Mouse (Mus musculus) neural tube, embryonic 11.5 days (tissue): ENCODE measurements around the gene Relch. TPM values are rescaled to one million over a fixed set of nuclear protein-coding genes. Genes with fewer than 3 reads are reported as not detected.

Experiments used
- ATAC-seq: fragments of 200-750 bp; cut with Nextera tagmentation; 2 replicates; pipeline ENCODE4 v1.8.0; 2017; ENCODE audit warnings: moderate number of reproducible peaks, mild to moderate bottlenecking, moderate TSS enrichment, moderate library complexity; ENCODE audit not compliant: insufficient read depth, low FRiP score, low TSS enrichment
- DNase-seq: peaks from one replicate; pipeline ENCODE4 v3.0.0-alpha.2; 2015; ENCODE audit warnings: low spot score
- H3K27ac ChIP-seq: fragments of 300-500 bp; sonication (generic); 2 replicates; pipeline ENCODE4 v1.5.1; 2014; ENCODE audit warnings: low read depth, mild to moderate bottlenecking, low read length
- H3K27me3 ChIP-seq: fragments of 300-500 bp; sonication (generic); 2 replicates; pipeline ENCODE4 v1.6.1; 2014; ENCODE audit warnings: mild to moderate bottlenecking, low read length, mixed read lengths; ENCODE audit not compliant: control insufficient read depth, insufficient read depth
- H3K36me3 ChIP-seq: fragments of 300-500 bp; sonication (generic); 2 replicates; pipeline ENCODE4 v1.6.1; 2014; ENCODE audit warnings: mild to moderate bottlenecking, low read length, moderate library complexity, mixed read lengths; ENCODE audit not compliant: control insufficient read depth, insufficient read depth
- H3K4me1 ChIP-seq: fragments of 300-500 bp; sonication (generic); 2 replicates; pipeline ENCODE4 v1.6.1; 2014; ENCODE audit warnings: low read length, mixed read lengths; ENCODE audit not compliant: control insufficient read depth, insufficient read depth
- H3K4me2 ChIP-seq: fragments of 300-500 bp; sonication (generic); 2 replicates; pipeline ENCODE4 v1.6.1; 2014; ENCODE audit warnings: low read depth, mild to moderate bottlenecking, moderate library complexity
- H3K4me3 ChIP-seq: fragments of 300-500 bp; sonication (generic); 2 replicates; pipeline ENCODE4 v1.5.1; 2014; ENCODE audit warnings: low read depth, low read length
- H3K9ac ChIP-seq: fragments of 300-500 bp; sonication (generic); 2 replicates; pipeline ENCODE4 v1.6.1; 2014; ENCODE audit warnings: mild to moderate bottlenecking, low read length
- H3K9me3 ChIP-seq: fragments of 300-500 bp; sonication (generic); 2 replicates; pipeline ENCODE4 v1.6.1; 2016; ENCODE audit warnings: low read length; ENCODE audit not compliant: control insufficient read depth
- WGBS: fragments of 180-500 bp; shearing (Covaris S2); extraction: QIAGEN DNeasy Blood & Tissue Kit; methylation state at CpG from one replicate; pipeline ENCODE4 v1.1.7; 2014; 5-methylcytosine and 5-hydroxymethylcytosine counted together
- polyA plus RNA-seq: library from polyadenylated mRNA; unstranded; fragments of >200 nt; fragmentation: Nextera tagmentation; extraction: Ambion mirVana; gene quantifications from 2 replicates; pipeline ENCODE4 v1.2.1, GENCODE M21; 2014

The Relch gene
- polyA plus RNA-seq, 1 experiment from 2014 or later, result 32.1 TPM

- WGBS, result 90% methylated on average over 4 of the region's 4 CpGs
These were observed 132.0 kb downstream of the Relch start for GRCm38 (mm10) chr1:105795705-105796104.

GRCm38 (mm10) chr1:105800570-105800969 is 136.9 kb downstream of the Relch start:
- Histone ChIP-seq H3K36me3 (no peaks in the 10 kb centered on the region), H3K27ac (no peak overlapping the region), H3K4me2 (no peak overlapping the region), H3K9me3 (no peaks in the 10 kb centered on the region), H3K4me1 (no peaks in the 10 kb centered on the region), H3K4me3 (no peak overlapping the region), H3K27me3 (no peaks in the 10 kb centered on the region), H3K9ac (no peak overlapping the region)
- DNase-seq, result no peak
- ATAC-seq, result no peak
- 91% methylated on average over 6 of the region's 6 CpGs for WGBS

More at GRCm38 (mm10) chr1:105795705-105796104, 132.0 kb downstream of the Relch start:
- no peaks in the 10 kb centered on the region for H3K36me3 ChIP-seq
- H3K4me1 ChIP-seq, result no peaks in the 10 kb centered on the region
- no peaks in the 10 kb centered on the region for H3K27me3 ChIP-seq
- H3K9me3 ChIP-seq, result no peaks in the 10 kb centered on the region
- H3K4me2 ChIP-seq, result no peak overlapping the region
- no peak for ATAC-seq
- DNase-seq, result no peak
- H3K4me3 ChIP-seq, result no peak overlapping the region
- H3K27ac ChIP-seq, result no peak overlapping the region
- no peak overlapping the region for H3K9ac ChIP-seq

- Histone ChIP-seq H3K9ac (no peak overlapping the region), H3K27me3 (no peaks in the 10 kb centered on the region), H3K27ac (no peak overlapping the region), H3K4me1 (no peaks in the 10 kb centered on the region), H3K4me2 (no peak overlapping the region), H3K36me3 (no peaks in the 10 kb centered on the region), H3K9me3 (no peaks in the 10 kb centered on the region), H3K4me3 (no peak overlapping the region)
- DNase-seq, result no peak
- ATAC-seq, result no peak
These were observed 137.6 kb downstream of the Relch start for GRCm38 (mm10) chr1:105801252-105801651.

GRCm38 (mm10) chr1:105802941-105803340 is 139.3 kb downstream of the Relch start:
- H3K27me3 ChIP-seq, result no peaks in the 10 kb centered on the region
- H3K4me3 ChIP-seq, result no peak overlapping the region
- H3K36me3 ChIP-seq, result no peaks in the 10 kb centered on the region
- H3K9ac ChIP-seq, result no peak overlapping the region
- WGBS, result 77% methylated on average over 6 of the region's 6 CpGs
- ATAC-seq, result no peak
- DNase-seq, result no peak
- no peaks in the 10 kb centered on the region for H3K9me3 ChIP-seq
- no peak overlapping the region for H3K4me2 ChIP-seq
- no peaks in the 10 kb centered on the region for H3K4me1 ChIP-seq
- H3K27ac ChIP-seq, result no peak overlapping the region

- H3K36me3 ChIP-seq, result no peaks in the 10 kb centered on the region
- H3K9me3 ChIP-seq, result no peaks in the 10 kb centered on the region
- H3K4me2 ChIP-seq, result no peak overlapping the region
- no peak overlapping the region for H3K27ac ChIP-seq
- no peak for ATAC-seq
- no peak overlapping the region for H3K4me3 ChIP-seq
- H3K4me1 ChIP-seq, result no peaks in the 10 kb centered on the region
- H3K27me3 ChIP-seq, result no peaks in the 10 kb centered on the region
- 82% methylated on average over 3 of the region's 3 CpGs for WGBS
- DNase-seq, result no peak
- no peak overlapping the region for H3K9ac ChIP-seq
These were observed 140.6 kb downstream of the Relch start for GRCm38 (mm10) chr1:105804285-105804684.

Other genes starting within 250 kb of the Relch start
- gene Pign, start 184 bp upstream of the Relch start, polyA plus RNA-seq, result 10.7 and 14.4 TPM in 2 replicates
- gene Tnfrsf11a, start 116.9 kb downstream of the Relch start, polyA plus RNA-seq, result 0.42 and 0.73 TPM in 2 replicates